Comparison of ENCODE assay signal across 14 mouse cellular contexts in the genomic region with DNA sequence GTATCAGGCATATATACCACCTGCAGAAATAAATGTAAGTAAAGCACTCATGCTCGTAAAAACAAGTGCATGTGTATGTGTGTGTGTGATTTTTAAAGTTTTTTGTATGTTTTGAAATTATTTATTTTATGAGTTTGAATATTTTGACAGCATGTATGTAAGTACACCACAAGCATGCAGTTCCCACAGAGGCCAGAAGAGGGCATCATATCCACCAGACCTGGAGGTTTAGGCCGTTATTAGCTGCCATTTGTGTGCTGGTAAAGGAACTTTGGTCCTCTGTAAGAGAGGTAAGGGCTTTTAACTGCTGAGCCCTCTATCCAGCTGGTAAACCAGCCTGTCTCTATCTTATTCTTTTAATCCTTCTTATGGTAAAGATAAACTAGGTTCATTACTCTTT.
A peak's percentile ranks its signal among the peaks of the same experiment; 100 is the strongest.
DNase-seq lines count a peak whose midpoint lies in the region; ATAC-seq and TF ChIP-seq lines count a peak whose summit lies in the region.
"Had no signal": no experiment of that assay in that cellular context is flagged by ENCODE, and none has a peak within 500 bp of the region (broad histone marks: within the 10 kb centered on the region; RNA-seq: fewer than 3 reads in every experiment).

No protein-coding gene starts in this region.

- H3K4me2 ChIP-seq in intestine, postnatal 0 days (replicated peaks; ENCODE audit: low read depth): no peak overlapping the region
- H3K4me2 ChIP-seq in intestine, embryonic 16.5 days (ENCODE audit: low read depth, low read length): no peak overlapping the region
- no peak overlapping the region for H3K4me2 ChIP-seq in midbrain, postnatal 0 days (ENCODE audit: low read depth, low read length, poor library complexity, severe bottlenecking)
- H3K4me2 ChIP-seq in midbrain, embryonic 16.5 days (ENCODE audit: low read length): no peak overlapping the region
- no peak overlapping the region for H3K4me2 ChIP-seq in midbrain, embryonic 11.5 days
- H3K4me2 ChIP-seq: forebrain, embryonic 12.5 days; intestine, embryonic 15.5 days; limb, embryonic 12.5 days had no signal

- H3K4me3 ChIP-seq in intestine, postnatal 0 days (ENCODE audit: low read depth, low read length): no peak overlapping the region
- no peak overlapping the region for H3K4me3 ChIP-seq in intestine, embryonic 16.5 days (ENCODE audit: low read length)
- no peak overlapping the region for H3K4me3 ChIP-seq in midbrain, postnatal 0 days (ENCODE audit: low read depth, low read length)
- H3K4me3 ChIP-seq in midbrain, embryonic 16.5 days (ENCODE audit: low read depth, low read length): no peak overlapping the region
- H3K4me3 ChIP-seq in MEL (ENCODE audit: control insufficient read depth in 1 of 2, insufficient read depth in 1 of 2, low read depth in 2 of 2, low read length in 2 of 2): no peak overlapping the region
- no peak overlapping the region for H3K4me3 ChIP-seq in midbrain, embryonic 11.5 days (ENCODE audit: low read depth, low read length)
- H3K4me3 ChIP-seq: forebrain, embryonic 12.5 days; intestine, embryonic 15.5 days; limb, embryonic 12.5 days had no signal

- no peak for DNase-seq in midbrain, postnatal 0 days (ENCODE audit: low spot score)
- DNase-seq in MEL (ENCODE audit: low read depth, low spot score): peak; percentile 43
- peak; percentile 12 for DNase-seq in c-Kit-positive CD71-positive TER-119-positive erythroid progenitor cells, embryonic 14.5 days (ENCODE audit: low spot score)
- no peak for DNase-seq in midbrain, embryonic 11.5 days (ENCODE audit: low spot score, missing footprints)
- no peak for DNase-seq in urinary bladder, postnatal 10 days (ENCODE audit: low spot score)
- DNase-seq: cerebellum, adult 9-10 months; gastrocnemius, postnatal 10 days had no signal

- no peaks in the 10 kb centered on the region for H3K9me3 ChIP-seq in intestine, postnatal 0 days (ENCODE audit: control insufficient read depth)
- H3K9me3 ChIP-seq in intestine, embryonic 16.5 days (ENCODE audit: control insufficient read depth, low read length): no peaks in the 10 kb centered on the region
- H3K9me3 ChIP-seq in midbrain, postnatal 0 days (ENCODE audit: low read length): no peaks in the 10 kb centered on the region
- no peaks in the 10 kb centered on the region for H3K9me3 ChIP-seq in midbrain, embryonic 16.5 days (replicated peaks; ENCODE audit: control insufficient read depth, low read length, poor library complexity, severe bottlenecking)
- H3K9me3 ChIP-seq in MEL (replicated peaks; ENCODE audit: insufficient read depth, low read length): no peaks in the 10 kb centered on the region
- no peaks in the 10 kb centered on the region for H3K9me3 ChIP-seq in midbrain, embryonic 11.5 days (ENCODE audit: control insufficient read depth, low read length)
- H3K9me3 ChIP-seq: forebrain, embryonic 12.5 days; intestine, embryonic 15.5 days; limb, embryonic 12.5 days had no signal

- no peaks in the 10 kb centered on the region for H3K27me3 ChIP-seq in intestine, postnatal 0 days (replicated peaks; ENCODE audit: control insufficient read depth, insufficient read depth, low read length)
- H3K27me3 ChIP-seq in intestine, embryonic 16.5 days (replicated peaks; ENCODE audit: control insufficient read depth, insufficient read depth, low read length): no peaks in the 10 kb centered on the region
- no peaks in the 10 kb centered on the region for H3K27me3 ChIP-seq in midbrain, postnatal 0 days (ENCODE audit: insufficient read depth, low read length)
- no peaks in the 10 kb centered on the region for H3K27me3 ChIP-seq in midbrain, embryonic 16.5 days (ENCODE audit: control insufficient read depth, insufficient read depth, low read depth, low read length)
- no peaks in the 10 kb centered on the region for H3K27me3 ChIP-seq in MEL (ENCODE audit: control insufficient read depth in 1 of 2, insufficient read depth in 2 of 2, low read length in 2 of 2)
- H3K27me3 ChIP-seq in midbrain, embryonic 11.5 days (ENCODE audit: control insufficient read depth, insufficient read depth, low read length): no peaks in the 10 kb centered on the region
- H3K27me3 ChIP-seq: forebrain, embryonic 12.5 days; intestine, embryonic 15.5 days; limb, embryonic 12.5 days had no signal

- H3K9ac ChIP-seq in intestine, postnatal 0 days (ENCODE audit: low read depth, low read length): no peak overlapping the region
- no peak overlapping the region for H3K9ac ChIP-seq in intestine, embryonic 16.5 days (ENCODE audit: low read depth, low read length)
- H3K9ac ChIP-seq in midbrain, postnatal 0 days (replicated peaks; ENCODE audit: low read length, poor library complexity, severe bottlenecking): no peak overlapping the region
- H3K9ac ChIP-seq in midbrain, embryonic 16.5 days (ENCODE audit: low read depth, low read length): no peak overlapping the region
- no peak overlapping the region for H3K9ac ChIP-seq in MEL (ENCODE audit: control insufficient read depth, low read depth, low read length, poor library complexity, severe bottlenecking)
- H3K9ac ChIP-seq in midbrain, embryonic 11.5 days (ENCODE audit: low read length): no peak overlapping the region
- H3K9ac ChIP-seq: forebrain, embryonic 12.5 days; intestine, embryonic 15.5 days; limb, embryonic 12.5 days had no signal

- TF ChIP-seq CTCF in intestine, postnatal 0 days (IDR thresholded peaks at IDR 0.05; ENCODE audit: low read depth): peak; percentile 36
- TF ChIP-seq CTCF in midbrain, postnatal 0 days (IDR thresholded peaks at IDR 0.05): peak; percentile 32
- TF ChIP-seq CTCF in MEL (IDR thresholded peaks at IDR 0.05 in 2 of 3, conservative IDR thresholded peaks at IDR 0.05 in 1 of 3; ENCODE audit: control insufficient read depth in 1 of 3, insufficient read depth in 1 of 3, low read depth in 2 of 3, low read length in 3 of 3, poor library complexity in 1 of 3, severe bottlenecking in 1 of 3): peak; percentile 30 to 36 (median 33)

- no peak overlapping the region for H3K27ac ChIP-seq in intestine, postnatal 0 days (ENCODE audit: low read depth, low read length)
- H3K27ac ChIP-seq in intestine, embryonic 16.5 days (ENCODE audit: low read length): no peak overlapping the region
- no peak overlapping the region for H3K27ac ChIP-seq in midbrain, postnatal 0 days (ENCODE audit: low read depth, low read length)
- no peak overlapping the region for H3K27ac ChIP-seq in midbrain, embryonic 16.5 days (ENCODE audit: low read length)
- H3K27ac ChIP-seq in MEL (ENCODE audit: control insufficient read depth, low read depth, low read length): no peak overlapping the region
- no peak overlapping the region for H3K27ac ChIP-seq in midbrain, embryonic 11.5 days (ENCODE audit: low read depth, low read length)
- H3K27ac ChIP-seq: forebrain, embryonic 12.5 days; intestine, embryonic 15.5 days; limb, embryonic 12.5 days; macrophage had no signal

- TF ChIP-seq EP300 in MEL (IDR thresholded peaks at IDR 0.05; ENCODE audit: low read depth in 1 of 2, low read length in 2 of 2): no peak

- no peak for ATAC-seq in intestine, postnatal 0 days
- no peak for ATAC-seq in intestine, embryonic 16.5 days
- ATAC-seq in midbrain, postnatal 0 days (ENCODE audit: low FRiP score): no peak
- no peak for ATAC-seq in midbrain, embryonic 16.5 days
- no peak for ATAC-seq in midbrain, embryonic 11.5 days (ENCODE audit: low FRiP score)
- ATAC-seq: intestine, embryonic 15.5 days had no signal

- WGBS in intestine, postnatal 0 days: 85% methylated on average over 2 of the region's 2 CpGs
- WGBS in intestine, embryonic 16.5 days: 86% methylated on average over 2 of the region's 2 CpGs
- WGBS in midbrain, postnatal 0 days: 84% methylated on average over 2 of the region's 2 CpGs
- WGBS in midbrain, embryonic 16.5 days: 97% methylated on average over 2 of the region's 2 CpGs
- WGBS in midbrain, embryonic 11.5 days: 88% methylated on average over 2 of the region's 2 CpGs

- no peaks in the 10 kb centered on the region for H3K79me2 ChIP-seq in MEL (ENCODE audit: control insufficient read depth, insufficient read depth, low read length, poor library complexity)

- H3K36me3 ChIP-seq in intestine, postnatal 0 days (ENCODE audit: control insufficient read depth, insufficient read depth): no peaks in the 10 kb centered on the region
- H3K36me3 ChIP-seq in intestine, embryonic 16.5 days (ENCODE audit: control insufficient read depth, insufficient read depth, low read length): no peaks in the 10 kb centered on the region
- H3K36me3 ChIP-seq in midbrain, postnatal 0 days (ENCODE audit: insufficient read depth, low read length): no peaks in the 10 kb centered on the region
- H3K36me3 ChIP-seq in midbrain, embryonic 16.5 days (ENCODE audit: control insufficient read depth, insufficient read depth, low read length): no peaks in the 10 kb centered on the region
- H3K36me3 ChIP-seq in MEL (ENCODE audit: control insufficient read depth in 1 of 2, insufficient read depth in 2 of 2, low read length in 2 of 2): peaks cover 0 to 2% of the 10 kb centered on the region in 2 experiments; a peak in 1 of 4 replicates
- no peaks in the 10 kb centered on the region for H3K36me3 ChIP-seq in midbrain, embryonic 11.5 days (ENCODE audit: control insufficient read depth, insufficient read depth, low read length)
- H3K36me3 ChIP-seq: forebrain, embryonic 12.5 days; intestine, embryonic 15.5 days; limb, embryonic 12.5 days had no signal

- peak; percentile 5; the same call in 1 of the 2 replicates for TF ChIP-seq RAD21 in MEL (IDR thresholded peaks at IDR 0.05; ENCODE audit: low read depth, low read length)

- TF ChIP-seq POLR2A in MEL (IDR thresholded peaks at IDR 0.05; ENCODE audit: control insufficient read depth in 1 of 2, insufficient read depth in 1 of 2, low read depth in 1 of 2, low read length in 2 of 2, poor library complexity in 1 of 2): no peak

- H3K4me1 ChIP-seq in intestine, postnatal 0 days (replicated peaks; ENCODE audit: control insufficient read depth, insufficient read depth, low read length): no peaks in the 10 kb centered on the region
- no peaks in the 10 kb centered on the region for H3K4me1 ChIP-seq in intestine, embryonic 16.5 days (ENCODE audit: control insufficient read depth, insufficient read depth, low read length)
- no peaks in the 10 kb centered on the region for H3K4me1 ChIP-seq in midbrain, postnatal 0 days (ENCODE audit: insufficient read depth, low read length)
- H3K4me1 ChIP-seq in midbrain, embryonic 16.5 days (ENCODE audit: control insufficient read depth, insufficient read depth, low read length): no peaks in the 10 kb centered on the region
- H3K4me1 ChIP-seq in MEL (ENCODE audit: control insufficient read depth in 1 of 2, insufficient read depth in 2 of 2, low read length in 2 of 2): peaks cover 0 to 3% of the 10 kb centered on the region in 2 experiments; a peak in 2 of 4 replicates
- no peaks in the 10 kb centered on the region for H3K4me1 ChIP-seq in midbrain, embryonic 11.5 days (ENCODE audit: control insufficient read depth, insufficient read depth, low read length)
- H3K4me1 ChIP-seq: forebrain, embryonic 12.5 days; intestine, embryonic 15.5 days; limb, embryonic 12.5 days had no signal

TF ChIP-seq in MEL, 35 proteins besides CTCF, POLR2A, EP300 and RAD21 (continues in another document):
- TF ChIP-seq ELF1 (IDR thresholded peaks at IDR 0.05; ENCODE audit: low read depth, low read length) (no peak), POLR2AphosphoS5 (IDR thresholded peaks at IDR 0.05; ENCODE audit: borderline replicate concordance, low read depth, low read length) (no peak), POLR2AphosphoS2 (IDR thresholded peaks at IDR 0.05; ENCODE audit: low read length) (no peak), TAL1 (IDR thresholded peaks at IDR 0.05; ENCODE audit: low read length) (no peak)

Comparison
In these comparisons a context has a peak if more than half of its experiments do, and no peak if none do; other contexts are left out.
1. DNase-seq: peak in MEL (single experiment) and c-Kit-positive CD71-positive TER-119-positive erythroid progenitor cells, embryonic 14.5 days (single experiment); none in midbrain, postnatal 0 days (single experiment), midbrain, embryonic 11.5 days (single experiment) and urinary bladder, postnatal 10 days (single experiment).
2. Peak in every context shown above with its lines, with median percentiles within 50 percentile points of each other: CTCF ChIP-seq.